Mouse (Mus musculus) neural tube, embryonic 14.5 days (tissue): ENCODE results near the gene Nt5c2. TPM values are rescaled to one million over a fixed set of nuclear protein-coding genes. Genes with fewer than 3 reads are reported as not detected.

ENCODE experiments used
- ATAC-seq: fragments of 200-750 bp; cut with Nextera tagmentation; 2 replicates; pipeline ENCODE4 v1.8.0; 2017; ENCODE audit warnings: low read depth, mild to moderate bottlenecking, moderate TSS enrichment, moderate library complexity
- H3K27ac ChIP-seq: fragments of 300-500 bp; sonication (generic); 2 replicates; pipeline ENCODE4 v1.5.1; 2014; ENCODE audit warnings: low read depth, mild to moderate bottlenecking, control low read depth, low read length, moderate library complexity, mixed read lengths
- H3K27me3 ChIP-seq: fragments of 300-500 bp; sonication (generic); 2 replicates; pipeline ENCODE4 v1.6.1; 2014; ENCODE audit warnings: low read length; ENCODE audit not compliant: control insufficient read depth, insufficient read depth
- H3K36me3 ChIP-seq: fragments of 300-500 bp; sonication (generic); 2 replicates; pipeline ENCODE4 v1.6.1; 2014; ENCODE audit warnings: low read length, mixed read lengths; ENCODE audit not compliant: control insufficient read depth, insufficient read depth
- H3K4me1 ChIP-seq: fragments of 300-500 bp; sonication (generic); 2 replicates; pipeline ENCODE4 v1.6.1; 2014; ENCODE audit warnings: low read length; ENCODE audit not compliant: control insufficient read depth, insufficient read depth
- H3K4me2 ChIP-seq: fragments of 300-500 bp; sonication (generic); 2 replicates; pipeline ENCODE4 v1.6.1; 2014; ENCODE audit warnings: mild to moderate bottlenecking, low read depth, low read length, control low read depth
- H3K4me3 ChIP-seq: fragments of 300-500 bp; sonication (generic); 2 replicates; pipeline ENCODE4 v1.5.1; 2014; ENCODE audit warnings: low read depth, low read length, control low read depth, mixed read lengths
- H3K9ac ChIP-seq: fragments of 300-500 bp; sonication (generic); replicated peaks from 2 replicates; pipeline ENCODE4 v1.6.1; 2014; ENCODE audit warnings: low read depth, mild to moderate bottlenecking, control low read depth, low read length, mixed read lengths
- H3K9me3 ChIP-seq: fragments of 300-500 bp; sonication (generic); 2 replicates; pipeline ENCODE4 v1.6.1; 2016; ENCODE audit warnings: low read length; ENCODE audit not compliant: control insufficient read depth
- WGBS: fragments of 180-500 bp; shearing (Covaris S2); extraction: QIAGEN DNeasy Blood & Tissue Kit; methylation state at CpG from one replicate; pipeline ENCODE4 v1.1.7; 2014; 5-methylcytosine and 5-hydroxymethylcytosine counted together
- polyA plus RNA-seq: library from polyadenylated mRNA; unstranded; fragments of >200 nt; fragmentation: Nextera tagmentation; extraction: Ambion mirVana; gene quantifications from 2 replicates; pipeline ENCODE4 v1.2.1, GENCODE M21; 2014

Nt5c2 gene
- polyA plus RNA-seq, 1 experiment from 2014 or later, result 80.3 TPM

GRCm38 (mm10) chr19:46841016-46841415 is 173.9 kb downstream of the Nt5c2 start:
- H3K27me3 ChIP-seq, result no peaks in the 10 kb centered on the region
- no peaks in the 10 kb centered on the region for H3K4me1 ChIP-seq
- WGBS, result 90% methylated on average over 4 of the region's 4 CpGs
- no peaks in the 10 kb centered on the region for H3K9me3 ChIP-seq
- no peak overlapping the region for H3K4me3 ChIP-seq
- no peak overlapping the region for H3K4me2 ChIP-seq
- no peaks in the 10 kb centered on the region for H3K36me3 ChIP-seq
- H3K27ac ChIP-seq, result no peak overlapping the region
- ATAC-seq, result no peak
- H3K9ac ChIP-seq, result no peak overlapping the region

- H3K9me3 ChIP-seq, result no peaks in the 10 kb centered on the region
- ATAC-seq, result no peak
- no peak overlapping the region for H3K4me3 ChIP-seq
- no peak overlapping the region for H3K4me2 ChIP-seq
- no peaks in the 10 kb centered on the region for H3K27me3 ChIP-seq
- H3K27ac ChIP-seq, result no peak overlapping the region
- WGBS, result 93% methylated on average over 11 of the region's 11 CpGs
- H3K9ac ChIP-seq, result no peak overlapping the region
- H3K4me1 ChIP-seq, result no peaks in the 10 kb centered on the region
- no peaks in the 10 kb centered on the region for H3K36me3 ChIP-seq
These were observed 177.5 kb downstream of the Nt5c2 start for GRCm38 (mm10) chr19:46837290-46838079.

- ATAC-seq, result no peak
- 66% methylated on average over 3 of the region's 3 CpGs for whole genome bisulfite sequencing
These were observed 178.9 kb downstream of the Nt5c2 start for GRCm38 (mm10) chr19:46836085-46836484.

GRCm38 (mm10) chr19:46835339-46835738 is 179.6 kb downstream of the Nt5c2 start:
- Histone ChIP-seq H3K4me3 (no peak overlapping the region), H3K4me2 (no peak overlapping the region), H3K9ac (no peak overlapping the region), H3K9me3 (no peaks in the 10 kb centered on the region), H3K27ac (no peak overlapping the region), H3K4me1 (no peaks in the 10 kb centered on the region), H3K36me3 (no peaks in the 10 kb centered on the region), H3K27me3 (no peaks in the 10 kb centered on the region)
- ATAC-seq, result no peak
- 71% methylated on average over 4 of the region's 4 CpGs for WGBS

More at GRCm38 (mm10) chr19:46836085-46836484, 178.9 kb downstream of the Nt5c2 start:
- Histone ChIP-seq H3K9me3 (no peaks in the 10 kb centered on the region), H3K9ac (no peak overlapping the region), H3K4me1 (no peaks in the 10 kb centered on the region), H3K27me3 (no peaks in the 10 kb centered on the region), H3K27ac (no peak overlapping the region), H3K36me3 (no peaks in the 10 kb centered on the region), H3K4me2 (no peak overlapping the region), H3K4me3 (no peak overlapping the region)

GRCm38 (mm10) chr19:46834301-46834700 is 180.7 kb downstream of the Nt5c2 start:
- ATAC-seq, result no peak
- H3K9ac ChIP-seq, result no peak overlapping the region
- 93% methylated on average over 5 of the region's 5 CpGs for WGBS
- H3K27me3 ChIP-seq, result no peaks in the 10 kb centered on the region
- H3K36me3 ChIP-seq, result no peaks in the 10 kb centered on the region
- H3K4me2 ChIP-seq, result no peak overlapping the region
- no peaks in the 10 kb centered on the region for H3K4me1 ChIP-seq
- no peak overlapping the region for H3K4me3 ChIP-seq
- H3K27ac ChIP-seq, result no peak overlapping the region
- H3K9me3 ChIP-seq, result no peaks in the 10 kb centered on the region

Other genes with a start within 250 kb of the Nt5c2 start
- gene Ina, start 455 bp downstream of the Nt5c2 start, polyA plus RNA-seq, result 535 and 653 TPM in 2 replicates
- 45.0 and 46.9 TPM in 2 replicates for gene Pcgf6, start 35.8 kb upstream of the Nt5c2 start, polyA plus RNA-seq
- 7.7 and 9.8 TPM in 2 replicates for gene Taf5, start 52.6 kb upstream of the Nt5c2 start, polyA plus RNA-seq
- 1,318 and 1,638 TPM in 2 replicates for gene Usmg5, start 75.5 kb upstream of the Nt5c2 start, polyA plus RNA-seq
- 5.9 and 6.8 TPM in 2 replicates for gene Pdcd11, start 75.6 kb upstream of the Nt5c2 start, polyA plus RNA-seq
- 0.28 and 0.58 TPM in 2 replicates for gene Calhm2, start 123.1 kb upstream of the Nt5c2 start, polyA plus RNA-seq
- gene Calhm1, start 129.1 kb upstream of the Nt5c2 start, polyA plus RNA-seq, result not detected in 2 replicates
- 0.33 TPM in 1 of 2 replicates, not detected in the other for gene Calhm3, start 142.6 kb upstream of the Nt5c2 start, polyA plus RNA-seq
- 12.1 and 14.4 TPM in 2 replicates for gene Neurl1a, start 163.7 kb upstream of the Nt5c2 start, polyA plus RNA-seq